Mouse (Mus musculus): ENCODE measurements around the gene Dpm3. TPM values are rescaled to one million over a fixed set of nuclear protein-coding genes. Genes with fewer than 3 reads are reported as not detected.

The Dpm3 gene
- total and polyA plus RNA-seq, 3 experiments = 52.7 to 228 (median 74.8) TPM

GRCm38 (mm10) chr3:89231772-89232275 lies 27.3 kb upstream of the Dpm3 start:
- Histone ChIP-seq H3K79me2 (replicated peaks; ENCODE audit: control insufficient read depth, extremely low read depth, insufficient read depth, poor library complexity, severe bottlenecking) (no peaks in the 10 kb centered on the region), H3K4me1 (ENCODE audit: control insufficient read depth in 1 of 2, insufficient read depth in 2 of 2) (peaks cover 20 to 52% of the 10 kb centered on the region in 2 experiments), H3K9me3 (replicated peaks; ENCODE audit: low read length) (no peaks in the 10 kb centered on the region), H3K27ac (ENCODE audit: insufficient read depth, low read depth) (no peak overlapping the region), H3K9ac (ENCODE audit: insufficient read depth, low read depth) (no peak overlapping the region), H3K4me2 (ENCODE audit: insufficient read depth, low read depth, poor library complexity, severe bottlenecking) (no peak overlapping the region), H3K4me3 (replicated peaks in 1 of 3; ENCODE audit: low read depth in 2 of 3, low read length in 2 of 3, poor library complexity in 1 of 3) (no peak overlapping the region), H3K27me3 (replicated peaks) (no peaks in the 10 kb centered on the region), H3K36me3 (replicated peaks in 1 of 2; ENCODE audit: control insufficient read depth in 1 of 2, insufficient read depth in 1 of 2, low read length in 1 of 2) (peaks cover 16 to 26% of the 10 kb centered on the region in 2 experiments)
- dilution Hi-C loops (cut with MboI; ENCODE audit: extremely low pct_ligation_motif_present, extremely low pct_unique_long_range_greater_than_20kb, low sequenced_read_pairs) (no loop called here), in situ Hi-C loops (cut with MboI; ENCODE audit: low pct_ligation_motif_present, low pct_unique_long_range_greater_than_20kb, low sequenced_read_pairs) (no loop called here)
- TF ChIP-seq KAT2A (IDR thresholded peaks at IDR 0.05; ENCODE audit: insufficient replicate concordance, low read length) = no peak
- TF ChIP-seq IRF4 (IDR thresholded peaks at IDR 0.05; ENCODE audit: low read depth, low read length) = no peak
- no peak for TF ChIP-seq MXI1 (IDR thresholded peaks at IDR 0.05; ENCODE audit: low read depth, low read length)
- TF ChIP-seq E2F4 (IDR thresholded peaks at IDR 0.05; ENCODE audit: insufficient replicate concordance, low read depth, low read length) = no peak
- no peak for TF ChIP-seq ZMIZ1 (IDR thresholded peaks at IDR 0.05; ENCODE audit: low read depth, low read length)
- TF ChIP-seq CTCF (conservative IDR thresholded peaks at IDR 0.05 in 1 of 2, IDR thresholded peaks at IDR 0.05 in 1 of 2; ENCODE audit: low read depth in 2 of 2, low read length in 2 of 2) = no peak
- no peak for TF ChIP-seq USF1 (IDR thresholded peaks at IDR 0.05; ENCODE audit: low read depth, low read length)
- TF ChIP-seq RAD21 (IDR thresholded peaks at IDR 0.05; ENCODE audit: low read depth, low read length) = no peak
- TF ChIP-seq BHLHE40 (IDR thresholded peaks at IDR 0.05; ENCODE audit: low read depth, low read length) = no peak
- no peak for TF ChIP-seq JUN (IDR thresholded peaks at IDR 0.05; ENCODE audit: insufficient read depth, low read depth, low read length)
- no peak for TF ChIP-seq POLR2A (IDR thresholded peaks at IDR 0.05; ENCODE audit: low read depth, low read length)
- TF ChIP-seq RCOR1 (conservative IDR thresholded peaks at IDR 0.05; ENCODE audit: low read depth, low read length) = no peak
- DNase-seq (ENCODE audit: extremely low read depth) = no peak

DNA sequence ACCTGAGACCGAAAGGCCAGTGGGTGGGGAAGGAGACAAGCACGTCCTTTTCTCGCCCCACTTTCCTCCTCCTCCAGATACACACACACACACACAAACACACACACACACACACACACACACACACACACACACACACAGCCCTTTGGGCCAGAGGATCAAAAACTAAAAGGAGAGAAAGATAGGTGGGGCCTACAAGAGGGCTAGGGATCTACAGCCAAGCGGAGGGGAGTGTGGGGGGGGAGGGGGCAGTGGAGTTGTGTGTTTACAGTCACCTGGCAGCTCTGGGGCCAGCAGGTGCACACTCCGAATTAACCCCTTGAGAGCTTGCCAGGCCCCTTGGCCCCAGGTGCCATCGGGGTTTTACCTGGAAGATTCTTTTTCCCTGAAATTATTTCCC lies 26.5 kb upstream of the Dpm3 start:
- dilution Hi-C loops (cut with MboI; ENCODE audit: extremely low pct_ligation_motif_present, extremely low pct_unique_long_range_greater_than_20kb, low sequenced_read_pairs) (no loop called here), in situ Hi-C loops (cut with MboI; ENCODE audit: low pct_ligation_motif_present, low pct_unique_long_range_greater_than_20kb, low sequenced_read_pairs) (no loop called here)
- H3K36me3 ChIP-seq (replicated peaks in 1 of 2; ENCODE audit: control insufficient read depth in 1 of 2, insufficient read depth in 1 of 2, low read length in 1 of 2) = peaks cover 19 to 30% of the 10 kb centered on the region in 2 experiments
- DNase-seq (ENCODE audit: extremely low read depth) = no peak
- TF ChIP-seq USF1 (IDR thresholded peaks at IDR 0.05; ENCODE audit: low read depth, low read length) = no peak
- TF ChIP-seq SMC3 (IDR thresholded peaks at IDR 0.05; ENCODE audit: low read depth, low read length) = no peak
- no peak for TF ChIP-seq ZKSCAN1 (IDR thresholded peaks at IDR 0.05; ENCODE audit: borderline replicate concordance, low read depth, low read length)
- TF ChIP-seq SIN3A (IDR thresholded peaks at IDR 0.05; ENCODE audit: low read length) = no peak
- no peak overlapping the region for H3K9ac ChIP-seq (ENCODE audit: insufficient read depth, low read depth)
- no peak overlapping the region for H3K4me2 ChIP-seq (ENCODE audit: insufficient read depth, low read depth, poor library complexity, severe bottlenecking)
- H3K27ac ChIP-seq (ENCODE audit: insufficient read depth, low read depth) = no peak overlapping the region
- H3K27me3 ChIP-seq (replicated peaks) = no peaks in the 10 kb centered on the region
- peaks cover 20 to 50% of the 10 kb centered on the region in 2 experiments for H3K4me1 ChIP-seq (ENCODE audit: control insufficient read depth in 1 of 2, insufficient read depth in 2 of 2)
- H3K79me2 ChIP-seq (replicated peaks; ENCODE audit: control insufficient read depth, extremely low read depth, insufficient read depth, poor library complexity, severe bottlenecking) = no peaks in the 10 kb centered on the region
- H3K4me3 ChIP-seq (replicated peaks in 1 of 3; ENCODE audit: low read depth in 2 of 3, low read length in 2 of 3, poor library complexity in 1 of 3) = no peak overlapping the region
- H3K9me3 ChIP-seq (replicated peaks; ENCODE audit: low read length) = no peaks in the 10 kb centered on the region

Measured in CH12.LX (cell line).